Mouse (Mus musculus) heart, postnatal 0 days (tissue): ENCODE data around the gene Sit1. TPM values are rescaled to one million over a fixed set of nuclear protein-coding genes. Genes with fewer than 3 reads are reported as not detected.

Experiments used
- ATAC-seq: fragments of 200-750 bp; cut with Nextera tagmentation; 2 replicates; pipeline ENCODE4 v1.8.0; 2017; ENCODE audit warnings: low read depth, moderate number of reproducible peaks, moderate library complexity; ENCODE audit not compliant: insufficient read depth
- DNase-seq: peaks from one replicate; pipeline ENCODE4 v3.0.0-alpha.2; 2016; ENCODE audit warnings: low spot score
- H3K27ac ChIP-seq: fragments of 300-500 bp; sonication (generic); 2 replicates; pipeline ENCODE4 v1.5.1; 2014; ENCODE audit warnings: low read depth, mild to moderate bottlenecking
- H3K27me3 ChIP-seq: fragments of 300-500 bp; sonication (generic); 2 replicates; pipeline ENCODE4 v1.6.1; 2014; ENCODE audit warnings: low read length, mixed read lengths; ENCODE audit not compliant: control insufficient read depth, insufficient read depth
- H3K36me3 ChIP-seq: fragments of 300-500 bp; sonication (generic); replicated peaks from 2 replicates; pipeline ENCODE4 v1.6.1; 2014; ENCODE audit warnings: low read length, mixed read lengths; ENCODE audit not compliant: control insufficient read depth, insufficient read depth
- H3K4me1 ChIP-seq: fragments of 300-500 bp; sonication (generic); 2 replicates; pipeline ENCODE4 v1.6.1; 2014; ENCODE audit warnings: antibody characterized with exemption; ENCODE audit not compliant: control insufficient read depth, insufficient read depth
- H3K4me2 ChIP-seq: fragments of 300-500 bp; sonication (generic); 2 replicates; pipeline ENCODE4 v1.6.1; 2014; ENCODE audit warnings: low read depth, mild to moderate bottlenecking, low read length, moderate library complexity
- H3K4me3 ChIP-seq: fragments of 300-500 bp; sonication (generic); 2 replicates; pipeline ENCODE4 v1.5.1; 2014; ENCODE audit warnings: low read depth, low read length
- H3K9ac ChIP-seq: fragments of 300-500 bp; sonication (generic); replicated peaks from 2 replicates; pipeline ENCODE4 v1.6.1; 2014; ENCODE audit warnings: low read depth, low read length, mixed read lengths
- H3K9me3 ChIP-seq: fragments of 300-500 bp; sonication (generic); replicated peaks from 2 replicates; pipeline ENCODE4 v1.6.1; 2016; ENCODE audit warnings: low read length; ENCODE audit not compliant: control insufficient read depth
- CTCF ChIP-seq: IDR thresholded peaks from 2 replicates; pipeline ENCODE4 v1.5.1; 2016; ENCODE audit warnings: antibody characterized with exemption, control low read depth, low read depth
- EP300 ChIP-seq: IDR thresholded peaks from 2 replicates; pipeline ENCODE4 v1.6.1; 2016; ENCODE audit warnings: antibody characterized with exemption, low read depth
- WGBS: fragments of 180-500 bp; shearing (Covaris S2); extraction: QIAGEN DNeasy Blood & Tissue Kit; methylation state at CpG from one replicate; pipeline ENCODE4 v1.1.7; 2014; 5-methylcytosine and 5-hydroxymethylcytosine counted together
- polyA plus RNA-seq: library from polyadenylated mRNA; unstranded; fragments of >200 nt; fragmentation: Nextera tagmentation; extraction: Ambion mirVana; gene quantifications from 2 replicates; pipeline ENCODE4 v1.2.1, GENCODE M21; 2015
- total RNA-seq: library from RNA; depleted of rRNA; stranded (reverse); fragments of >200 nt; gene quantifications from 2 replicates; pipeline ENCODE4 v1.2.3, GENCODE M21; 2014; ENCODE audit warnings: low replicate concordance; rRNA removed

Gene Sit1
- total and polyA plus RNA-seq, 2 experiments from 2014 or later = not detected

- ATAC-seq = peak; percentile 4; the same call in 1 of the 2 replicates
- H3K4me1 ChIP-seq = 0 out of 2 replicates have a peak, but pooled peaks cover 8% of the 10 kb centered on the region
- peak overlapping the region; percentile 97 for H3K27ac ChIP-seq
- peak overlapping the region; percentile 98 for H3K9ac ChIP-seq
- H3K9me3 ChIP-seq = no peaks in the 10 kb centered on the region
- TF ChIP-seq CTCF (no peak), EP300 (no peak)
- peak overlapping the region; percentile 99 for H3K4me2 ChIP-seq
- H3K36me3 ChIP-seq = peaks cover 37% of the 10 kb centered on the region
- H3K4me3 ChIP-seq = peak overlapping the region; percentile 92
- WGBS = 3% methylated on average over 27 of the region's 28 CpGs
- DNase-seq = no peak
- no peaks in the 10 kb centered on the region for H3K27me3 ChIP-seq
Observed at GRCm38 (mm10) chr4:43443511-43443910, 40.0 kb downstream of the Sit1 start.

- Histone ChIP-seq H3K9ac (peak overlapping the region; percentile 98), H3K36me3 (peaks cover 29% of the 10 kb centered on the region), H3K4me1 (0 out of 2 replicates have a peak, but pooled peaks cover 8% of the 10 kb centered on the region), H3K4me3 (peak overlapping the region; percentile 92), H3K9me3 (no peaks in the 10 kb centered on the region), H3K27ac (peak overlapping the region; percentile 97), H3K27me3 (no peaks in the 10 kb centered on the region), H3K4me2 (peak overlapping the region; percentile 99)
- under 1% methylated on average over 67 of the region's 88 CpGs for WGBS
- DNase-seq = peak; percentile 82
- TF ChIP-seq EP300 (no peak), CTCF (no peak)
- ATAC-seq = peak; percentile 64
Observed at GRCm38 (mm10) chr4:43442456-43443361, 40.8 kb downstream of the Sit1 start.

GRCm38 (mm10) chr4:43442044-43442443 is 41.5 kb downstream of the Sit1 start:
- H3K9me3 ChIP-seq = no peaks in the 10 kb centered on the region
- peak overlapping the region; percentile 97 for H3K27ac ChIP-seq
- H3K27me3 ChIP-seq = no peaks in the 10 kb centered on the region
- peak overlapping the region; percentile 99 for H3K4me2 ChIP-seq
- TF ChIP-seq EP300 (no peak), CTCF (peak; percentile 99)
- peak overlapping the region; percentile 92 for H3K4me3 ChIP-seq
- peak; percentile 96 for ATAC-seq
- H3K9ac ChIP-seq = peak overlapping the region; percentile 98
- WGBS = under 1% methylated on average over 33 of the region's 33 CpGs
- H3K36me3 ChIP-seq = peaks cover 22% of the 10 kb centered on the region
- peak; percentile 99 for DNase-seq
- 0 out of 2 replicates have a peak, but pooled peaks cover 8% of the 10 kb centered on the region for H3K4me1 ChIP-seq

- TF ChIP-seq CTCF (no peak), EP300 (no peak)
- ATAC-seq (no peak), DNase-seq (no peak)
- peak within 1 kb of the TSS; percentile 98 for H3K9ac ChIP-seq
- no peaks in the 10 kb centered on the region for H3K27me3 ChIP-seq
- H3K36me3 ChIP-seq = peaks cover 18% of the 10 kb centered on the region
- WGBS = 25% methylated on average over 4 of the region's 4 CpGs
- 0 out of 2 replicates have a peak, but pooled peaks cover 8% of the 10 kb centered on the region for H3K4me1 ChIP-seq
- peak within 1 kb of the TSS; percentile 97 for H3K27ac ChIP-seq
- peak within 1 kb of the TSS; percentile 92 for H3K4me3 ChIP-seq
- H3K9me3 ChIP-seq = no peaks in the 10 kb centered on the region
- H3K4me2 ChIP-seq = peak within 1 kb of the TSS; percentile 99
Observed at GRCm38 (mm10) chr4:43441639-43442038, 41.9 kb downstream of the Sit1 start, which contains the start of gene Tesk1. Gene Tesk1, plus strand, starts transcription at chr4:43441939.

GRCm38 (mm10) chr4:43432832-43433231 is 50.7 kb downstream of the Sit1 start:
- Histone ChIP-seq H3K4me2 (no peak overlapping the region), H3K4me3 (no peak overlapping the region), H3K27ac (no peak overlapping the region), H3K9me3 (no peaks in the 10 kb centered on the region), H3K4me1 (no peaks in the 10 kb centered on the region), H3K36me3 (no peaks in the 10 kb centered on the region), H3K9ac (no peak overlapping the region), H3K27me3 (no peaks in the 10 kb centered on the region)
- DNase-seq (no peak), ATAC-seq (no peak)
- WGBS = 86% methylated on average over 1 of the region's 1 CpGs
- TF ChIP-seq CTCF (no peak), EP300 (no peak)

Other genes starting within 250 kb of the Sit1 start
- gene Atp8b5, start 216.6 kb downstream of the Sit1 start, total RNA-seq = 0.04 TPM in 1 of 2 replicates, not detected in the other
- gene Atp8b5, start 216.6 kb downstream of the Sit1 start, polyA plus RNA-seq = 0.11 and 0.12 TPM in 2 replicates
- 32.2 and 34.9 TPM in 2 replicates for gene Rusc2, start 101.8 kb downstream of the Sit1 start, total RNA-seq
- gene Rusc2, start 101.8 kb downstream of the Sit1 start, polyA plus RNA-seq = 7.2 and 8.0 TPM in 2 replicates
- not detected in 2 replicates for gene Fam166b, start 54.6 kb downstream of the Sit1 start, total RNA-seq
- gene Fam166b, start 54.6 kb downstream of the Sit1 start, polyA plus RNA-seq = 0.14 and 0.25 TPM in 2 replicates
- 51.3 and 55.5 TPM in 2 replicates for gene Tesk1, start 41.8 kb downstream of the Sit1 start, total RNA-seq
- 3.9 and 5.1 TPM in 2 replicates for gene Tesk1, start 41.8 kb downstream of the Sit1 start, polyA plus RNA-seq
- gene Cd72, start 29.1 kb downstream of the Sit1 start, total RNA-seq = 0.08 and 0.81 TPM in 2 replicates
- 3.4 TPM in 2 replicates for gene Cd72, start 29.1 kb downstream of the Sit1 start, polyA plus RNA-seq
- gene Ccdc107, start 9.2 kb upstream of the Sit1 start, total RNA-seq = 26.6 and 44.0 TPM in 2 replicates
- gene Ccdc107, start 9.2 kb upstream of the Sit1 start, polyA plus RNA-seq = 81.7 and 82.4 TPM in 2 replicates
- gene Arhgef39, start 16.0 kb upstream of the Sit1 start, total RNA-seq = 18.7 and 27.0 TPM in 2 replicates
- 7.3 and 8.8 TPM in 2 replicates for gene Arhgef39, start 16.0 kb upstream of the Sit1 start, polyA plus RNA-seq
- gene Car9, start 23.2 kb upstream of the Sit1 start, total RNA-seq = 4.6 TPM in 1 of 2 replicates, not detected in the other
- 0.80 and 1.1 TPM in 2 replicates for gene Car9, start 23.2 kb upstream of the Sit1 start, polyA plus RNA-seq
- 25.7 and 67.0 TPM in 2 replicates for gene Tpm2, start 40.0 kb upstream of the Sit1 start, total RNA-seq
- gene Tpm2, start 40.0 kb upstream of the Sit1 start, polyA plus RNA-seq = 109 TPM in 2 replicates
- 30.1 and 46.3 TPM in 2 replicates for gene Creb3, start 78.6 kb upstream of the Sit1 start, total RNA-seq
- 49.1 and 53.4 TPM in 2 replicates for gene Creb3, start 78.6 kb upstream of the Sit1 start, polyA plus RNA-seq
- 141 and 185 TPM in 2 replicates for gene Tln1, start 79.0 kb upstream of the Sit1 start, total RNA-seq
- 67.1 and 77.2 TPM in 2 replicates for gene Tln1, start 79.0 kb upstream of the Sit1 start, polyA plus RNA-seq
- gene Rgp1, start 95.0 kb upstream of the Sit1 start, total RNA-seq = 12.4 and 21.1 TPM in 2 replicates
- gene Rgp1, start 95.0 kb upstream of the Sit1 start, polyA plus RNA-seq = 10.8 and 10.9 TPM in 2 replicates
- gene Gba2, start 95.1 kb upstream of the Sit1 start, total RNA-seq = 11.0 and 16.7 TPM in 2 replicates
- 14.0 TPM in 2 replicates for gene Gba2, start 95.1 kb upstream of the Sit1 start, polyA plus RNA-seq
- gene Msmp, start 100.8 kb upstream of the Sit1 start, total RNA-seq = not detected in 2 replicates
- 1.2 TPM in 1 of 2 replicates, not detected in the other for gene Msmp, start 100.8 kb upstream of the Sit1 start, polyA plus RNA-seq
- gene Npr2, start 148.2 kb upstream of the Sit1 start, total RNA-seq = 17.7 and 23.1 TPM in 2 replicates
- 6.6 and 6.9 TPM in 2 replicates for gene Npr2, start 148.2 kb upstream of the Sit1 start, polyA plus RNA-seq
- gene Spag8, start 169.9 kb upstream of the Sit1 start, total RNA-seq = not detected in 2 replicates
- 0.44 and 0.62 TPM in 2 replicates for gene Spag8, start 169.9 kb upstream of the Sit1 start, polyA plus RNA-seq
- 358 and 378 TPM in 2 replicates for gene Hint2, start 172.7 kb upstream of the Sit1 start, total RNA-seq
- 322 and 361 TPM in 2 replicates for gene Hint2, start 172.7 kb upstream of the Sit1 start, polyA plus RNA-seq
- 9.6 and 24.9 TPM in 2 replicates for gene Tmem8b, start 185.2 kb upstream of the Sit1 start, total RNA-seq
- 4.5 and 4.9 TPM in 2 replicates for gene Tmem8b, start 185.2 kb upstream of the Sit1 start, polyA plus RNA-seq
- gene Fam221b, start 185.4 kb upstream of the Sit1 start, total RNA-seq = not detected in 2 replicates
- gene Fam221b, start 185.4 kb upstream of the Sit1 start, polyA plus RNA-seq = 3.6 and 4.0 TPM in 2 replicates
- gene Olfr70, start 217.1 kb upstream of the Sit1 start, total RNA-seq = 0.15 TPM in 1 of 2 replicates, not detected in the other
- not detected in 2 replicates for gene Olfr70, start 217.1 kb upstream of the Sit1 start, polyA plus RNA-seq
- not detected in 2 replicates for gene Olfr71, start 226.5 kb upstream of the Sit1 start, total RNA-seq
- not detected in 2 replicates for gene Olfr71, start 226.5 kb upstream of the Sit1 start, polyA plus RNA-seq
- 8.2 and 9.5 TPM in 2 replicates for gene Hrct1, start 243.5 kb upstream of the Sit1 start, total RNA-seq
- gene Hrct1, start 243.5 kb upstream of the Sit1 start, polyA plus RNA-seq = 4.5 and 4.9 TPM in 2 replicates
- 1.6 and 6.3 TPM in 2 replicates for gene Spaar, start 246.3 kb upstream of the Sit1 start, total RNA-seq
- gene Spaar, start 246.3 kb upstream of the Sit1 start, polyA plus RNA-seq = 1.1 and 1.3 TPM in 2 replicates